Mouse (Mus musculus) limb, embryonic 13.5 days (tissue): ENCODE data around the gene Sumo1. TPM values are rescaled to one million over a fixed set of nuclear protein-coding genes. Genes with fewer than 3 reads are reported as not detected.
"Not testable (repeated sequence)": the region's sequence is repeated elsewhere in the genome, so short reads cannot be mapped to it uniquely, and the experiment has no call there.

Experiments used
- ATAC-seq: fragments of 200-750 bp; cut with Nextera tagmentation; 2 replicates; pipeline ENCODE4 v1.8.0; 2017; ENCODE audit warnings: low read depth, moderate number of reproducible peaks, moderate TSS enrichment; ENCODE audit not compliant: low FRiP score
- H3K27ac ChIP-seq: fragments of 300-500 bp; sonication (generic); 2 replicates; pipeline ENCODE4 v1.5.1; 2015; ENCODE audit warnings: inconsistent platforms, mild to moderate bottlenecking, moderate library complexity
- H3K27me3 ChIP-seq: fragments of 300-500 bp; sonication (generic); 2 replicates; pipeline ENCODE4 v1.6.1; 2015; ENCODE audit warnings: mild to moderate bottlenecking, inconsistent platforms
- H3K36me3 ChIP-seq: fragments of 300-500 bp; sonication (generic); 2 replicates; pipeline ENCODE4 v1.6.1; 2015; ENCODE audit warnings: inconsistent platforms, mild to moderate bottlenecking, moderate library complexity
- H3K4me1 ChIP-seq: fragments of 300-500 bp; sonication (generic); 2 replicates; pipeline ENCODE4 v1.6.1; 2015; ENCODE audit warnings: inconsistent platforms
- H3K4me2 ChIP-seq: fragments of 300-500 bp; sonication (generic); replicated peaks from 2 replicates; pipeline ENCODE4 v1.6.1; 2015; ENCODE audit warnings: inconsistent platforms, mild to moderate bottlenecking, moderate library complexity
- H3K4me3 ChIP-seq: fragments of 300-500 bp; sonication (generic); 2 replicates; pipeline ENCODE4 v1.5.1; 2015; ENCODE audit warnings: moderate library complexity, mild to moderate bottlenecking, inconsistent platforms
- H3K9ac ChIP-seq: fragments of 300-500 bp; sonication (generic); 2 replicates; pipeline ENCODE4 v1.6.1; 2015; ENCODE audit warnings: mild to moderate bottlenecking, inconsistent platforms
- H3K9me3 ChIP-seq: fragments of 300-500 bp; sonication (generic); 2 replicates; pipeline ENCODE4 v1.6.1; 2016; ENCODE audit warnings: inconsistent platforms
- WGBS: fragments of 180-500 bp; shearing (Covaris S2); methylation state at CpG from one replicate; pipeline ENCODE4 v1.1.7; 2015; 5-methylcytosine and 5-hydroxymethylcytosine counted together
- polyA plus RNA-seq: library from polyadenylated mRNA; unstranded; fragments of >200 nt; fragmentation: Nextera tagmentation; extraction: Ambion mirVana; gene quantifications from 2 replicates; pipeline ENCODE4 v1.2.1, GENCODE M21; 2015

Gene Sumo1
- polyA plus RNA-seq, 1 experiment from 2014 or later, result 474 TPM

DNA sequence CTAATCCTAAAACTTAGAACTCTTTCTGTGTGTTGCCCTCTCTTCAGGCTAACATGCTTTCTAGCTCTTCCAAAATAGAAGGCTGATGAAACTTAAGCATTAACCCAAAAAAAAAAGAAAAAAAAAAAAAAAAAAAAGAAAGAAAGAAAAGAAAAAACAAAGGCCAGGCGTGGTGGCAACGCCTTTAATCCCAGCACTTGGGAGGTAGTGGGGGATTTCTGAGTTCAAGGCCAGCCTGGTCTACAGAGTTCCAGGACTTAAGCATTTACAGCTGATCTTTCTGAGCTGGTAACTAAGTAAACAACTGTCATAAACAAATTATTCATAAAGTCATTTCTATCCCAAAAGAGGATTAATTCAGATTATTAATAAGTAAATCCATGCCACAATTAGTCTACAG lies 1.8 kb downstream of the Sumo1 start:
- peak overlapping the region; percentile 54; the same call in 1 of the 2 replicates for H3K9ac ChIP-seq
- no peak overlapping the region for H3K27ac ChIP-seq
- H3K4me2 ChIP-seq, result peak overlapping the region; percentile 85
- H3K36me3 ChIP-seq, result peaks cover 2% of the 10 kb centered on the region; the same call in 1 of the 2 replicates
- no peaks in the 10 kb centered on the region for H3K27me3 ChIP-seq
- WGBS, result 81% methylated on average over 2 of the region's 2 CpGs
- H3K4me3 ChIP-seq, result peak overlapping the region; percentile 99
- ATAC-seq, result no peak
- H3K4me1 ChIP-seq, result peaks cover 26% of the 10 kb centered on the region
- H3K9me3 ChIP-seq, result no peaks in the 10 kb centered on the region

DNA sequence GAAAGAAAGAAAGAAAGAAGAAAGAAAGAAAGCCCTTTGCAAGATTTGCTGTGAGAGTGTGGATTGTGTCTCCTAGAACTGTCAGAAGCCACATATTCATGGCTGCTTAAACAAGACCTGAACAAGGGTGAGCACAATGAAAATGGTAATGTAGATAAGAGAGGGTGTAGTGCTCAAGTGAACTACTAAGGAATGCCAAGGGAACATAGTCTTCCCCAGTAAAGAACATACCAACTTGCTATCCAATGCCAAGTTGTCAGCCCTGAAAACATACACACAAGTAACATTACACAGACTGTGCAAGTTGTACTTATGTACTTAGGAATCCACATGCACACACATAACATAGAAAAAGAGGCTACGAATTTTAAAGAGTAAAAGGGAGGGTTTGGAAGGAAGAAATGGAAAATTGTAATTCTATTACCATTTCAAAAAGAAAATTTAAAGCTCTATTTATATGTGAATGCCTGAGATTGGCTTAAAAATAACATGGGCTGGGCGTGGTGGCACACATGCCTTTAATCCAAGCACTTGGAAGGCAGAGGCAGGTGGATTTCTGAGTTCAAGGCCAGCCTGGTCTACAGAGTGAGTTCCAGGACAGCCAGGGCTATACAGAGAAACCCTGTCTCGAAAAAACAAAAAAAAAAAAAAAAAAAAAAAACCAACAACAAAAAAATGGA lies 7.0 kb downstream of the Sumo1 start:
- no peak for ATAC-seq

DNA sequence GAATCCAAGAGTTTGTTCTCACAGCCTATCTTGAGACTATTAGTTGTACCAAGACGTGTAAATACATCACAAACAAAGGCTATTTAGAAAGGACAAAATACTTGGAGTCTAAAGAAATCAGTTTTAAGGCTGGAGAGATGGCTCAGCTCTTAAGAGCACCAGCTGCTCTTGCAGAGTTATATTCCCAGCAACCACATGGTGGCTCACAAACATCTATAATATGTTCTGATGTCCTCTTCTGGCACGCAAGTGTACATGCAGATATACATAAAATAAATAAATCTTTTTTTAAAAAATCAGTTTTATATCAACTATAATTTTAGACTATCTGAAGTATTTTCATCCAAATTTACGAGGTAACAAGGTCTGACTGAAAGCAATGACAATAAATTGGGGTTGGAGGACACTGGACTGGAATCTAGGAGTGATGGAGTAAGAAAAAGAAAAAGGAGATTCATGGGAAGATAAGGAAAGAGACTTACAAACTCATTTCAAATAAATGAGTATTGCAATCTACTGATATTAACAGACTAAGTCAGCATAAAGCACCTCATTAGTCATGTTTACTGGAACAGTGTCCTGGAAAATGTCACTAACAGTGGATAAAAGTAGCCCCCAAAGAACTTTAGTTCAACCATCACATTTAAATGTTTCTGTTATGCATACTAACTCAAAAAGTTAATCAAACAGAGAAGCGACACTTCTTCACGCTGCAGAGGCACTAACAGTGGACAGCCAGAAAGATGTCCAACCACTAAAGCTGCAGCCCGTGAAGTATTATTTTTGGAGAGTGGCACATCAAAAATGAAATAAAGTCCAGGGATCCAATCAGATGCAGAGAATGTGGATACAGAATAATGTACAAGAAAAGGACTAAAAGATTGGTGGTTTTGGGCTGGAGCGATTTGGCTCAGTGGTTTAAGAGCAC lies 14.1 kb downstream of the Sumo1 start:
- no peak overlapping the region for H3K4me3 ChIP-seq

More for the DNA sequence above, 7.0 kb downstream of the Sumo1 start:
- Histone ChIP-seq H3K27ac (no peak overlapping the region), H3K4me1 (peaks cover 9% of the 10 kb centered on the region), H3K4me3 (no peak overlapping the region), H3K36me3 (peaks cover 7% of the 10 kb centered on the region; the same call in 1 of the 2 replicates), H3K9ac (no peak overlapping the region), H3K4me2 (no peak overlapping the region), H3K9me3 (no peaks in the 10 kb centered on the region), H3K27me3 (no peaks in the 10 kb centered on the region)
- 87% methylated on average over 3 of the region's 3 CpGs for WGBS

DNA sequence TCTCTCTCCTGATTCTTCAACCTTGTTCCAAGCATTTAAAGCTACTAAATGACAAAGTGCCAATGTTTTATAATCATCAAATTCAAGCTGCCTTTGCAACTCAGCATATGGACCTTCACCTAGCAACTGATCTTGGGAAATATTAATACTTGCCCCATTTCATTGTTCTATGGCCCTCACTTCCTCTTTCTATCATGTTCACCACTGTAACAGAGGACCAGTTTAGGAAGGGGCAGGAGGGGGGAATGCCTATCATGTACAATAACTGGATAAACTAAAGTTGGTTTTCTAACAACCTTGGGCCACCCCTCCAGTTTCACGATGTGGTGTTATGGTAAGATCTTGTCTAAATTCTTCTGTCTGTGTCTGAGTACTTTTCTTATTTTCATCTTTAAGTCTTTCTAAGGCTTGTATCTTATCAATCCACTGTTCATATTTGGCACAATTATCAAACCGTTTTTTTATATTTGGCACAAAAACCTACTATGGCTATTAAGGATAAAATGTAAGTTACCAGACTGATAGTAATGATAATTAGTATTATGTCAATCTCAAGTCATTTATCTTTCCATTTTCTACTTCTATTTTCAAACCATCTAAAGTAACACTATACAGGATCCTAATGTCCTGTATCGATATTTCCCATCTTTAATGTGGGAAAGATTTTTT lies 17.3 kb downstream of the Sumo1 start:
- no peak overlapping the region for H3K4me3 ChIP-seq
- no peaks in the 10 kb centered on the region for H3K4me1 ChIP-seq
- ATAC-seq, result no peak
- no peaks in the 10 kb centered on the region for H3K27me3 ChIP-seq
- no peak overlapping the region for H3K27ac ChIP-seq
- no peak overlapping the region for H3K9ac ChIP-seq
- no peak overlapping the region for H3K4me2 ChIP-seq
- no peaks in the 10 kb centered on the region for H3K9me3 ChIP-seq
- 95% methylated on average over 3 of the region's 3 CpGs for WGBS
- H3K36me3 ChIP-seq, result peaks cover 39% of the 10 kb centered on the region

More for the DNA sequence above, 14.1 kb downstream of the Sumo1 start:
- Histone ChIP-seq H3K4me1 (no peaks in the 10 kb centered on the region), H3K9ac (no peak overlapping the region), H3K27me3 (no peaks in the 10 kb centered on the region), H3K4me2 (no peak overlapping the region), H3K27ac (no peak overlapping the region), H3K36me3 (peaks cover 30% of the 10 kb centered on the region), H3K9me3 (no peaks in the 10 kb centered on the region)
- no peak for ATAC-seq
- 93% methylated on average over 7 of the region's 7 CpGs for WGBS

DNA sequence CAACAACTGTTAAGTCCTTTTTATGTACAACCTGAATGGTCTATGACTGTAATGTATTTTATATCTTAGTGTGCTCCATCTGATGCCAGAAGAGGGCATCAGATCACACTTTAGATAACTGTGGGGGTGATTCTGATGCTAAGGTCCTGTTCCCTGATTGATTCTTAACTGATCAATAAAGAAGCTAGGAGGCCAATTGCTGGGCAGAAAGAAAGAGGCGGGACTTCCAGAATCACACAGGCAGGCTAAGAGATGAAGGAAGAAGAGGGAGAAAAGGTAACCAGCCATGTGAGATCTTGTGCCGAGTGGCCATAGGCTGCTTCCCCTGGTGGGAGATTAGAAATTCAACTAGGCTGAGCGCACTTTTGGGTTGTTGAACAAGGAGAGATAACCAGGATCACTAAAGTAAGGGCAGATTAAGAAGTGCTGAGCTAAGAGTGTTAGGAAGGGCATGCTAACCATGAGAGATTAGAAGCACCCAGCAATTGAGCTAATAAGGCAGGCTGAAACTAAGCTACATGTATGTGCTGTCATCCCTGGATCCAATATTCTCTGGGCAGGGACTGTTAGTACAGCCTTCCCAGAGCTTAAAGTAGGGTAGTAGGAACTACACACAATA lies 19.3 kb downstream of the Sumo1 start:
- H3K4me2 ChIP-seq, result no peak overlapping the region
- no peaks in the 10 kb centered on the region for H3K4me1 ChIP-seq
- no peak overlapping the region for H3K4me3 ChIP-seq
- no peak overlapping the region for H3K27ac ChIP-seq
- H3K9ac ChIP-seq, result no peak overlapping the region
- H3K36me3 ChIP-seq, result peaks cover 56% of the 10 kb centered on the region
- H3K27me3 ChIP-seq, result no peaks in the 10 kb centered on the region
- 99% methylated on average over 3 of the region's 3 CpGs for WGBS
- H3K9me3 ChIP-seq, result no peaks in the 10 kb centered on the region
- no peak for ATAC-seq

DNA sequence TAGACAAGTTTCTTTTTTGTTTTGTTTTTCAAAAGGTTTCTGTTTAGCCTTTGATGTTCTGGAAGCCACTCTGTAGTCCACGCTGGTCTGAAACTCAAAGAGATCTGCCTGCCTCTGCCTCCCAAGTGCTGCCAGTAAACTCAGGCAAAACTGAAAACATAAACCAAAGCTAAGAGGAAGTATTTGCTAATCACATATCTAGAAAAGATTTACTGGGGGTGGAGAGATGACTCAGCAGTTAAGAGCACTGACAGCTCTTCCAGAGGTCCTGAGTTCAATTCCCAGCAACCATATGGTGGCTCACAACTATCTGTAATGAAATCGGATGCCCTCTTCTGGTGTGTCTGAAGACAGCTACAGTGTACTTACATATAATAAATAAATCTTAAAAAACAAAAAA lies 24.1 kb downstream of the Sumo1 start:
- WGBS, result 91% methylated on average over 2 of the region's 2 CpGs
- H3K27ac ChIP-seq, H3K9ac ChIP-seq: not testable (repeated sequence)

DNA sequence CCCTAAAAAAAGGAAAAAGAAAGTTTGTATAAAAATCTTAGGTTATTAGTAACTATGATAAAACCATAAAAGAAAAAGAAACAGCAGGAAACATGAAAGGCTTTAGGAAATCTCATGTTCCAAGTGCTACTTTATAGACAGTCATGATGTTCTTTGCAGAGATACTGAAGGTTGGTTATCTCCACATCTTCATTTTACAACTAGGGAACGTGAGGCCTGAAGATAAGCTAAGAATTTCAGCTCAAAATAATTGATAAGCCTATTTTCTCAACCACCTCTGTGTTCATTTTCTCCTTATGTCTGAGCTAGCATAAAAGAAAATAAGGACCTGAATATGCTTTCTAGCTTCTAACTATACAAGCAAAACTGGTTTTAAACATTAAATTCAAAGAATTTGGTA lies 28.1 kb downstream of the Sumo1 start:
- ATAC-seq, result no peak
- 89% methylated on average over 1 of the region's 1 CpGs for WGBS
- H3K4me1 ChIP-seq, result no peaks in the 10 kb centered on the region
- H3K9ac ChIP-seq, result no peak overlapping the region
- no peaks in the 10 kb centered on the region for H3K9me3 ChIP-seq
- H3K27ac ChIP-seq, result no peak overlapping the region
- no peak overlapping the region for H3K4me2 ChIP-seq
- H3K27me3 ChIP-seq, result no peaks in the 10 kb centered on the region
- peaks cover 41% of the 10 kb centered on the region for H3K36me3 ChIP-seq
- no peak overlapping the region for H3K4me3 ChIP-seq

More for the DNA sequence above, 24.1 kb downstream of the Sumo1 start:
- peaks cover 48% of the 10 kb centered on the region for H3K36me3 ChIP-seq
- H3K9me3 ChIP-seq, H3K4me1 ChIP-seq, H3K4me2 ChIP-seq, ATAC-seq, H3K27me3 ChIP-seq, H3K4me3 ChIP-seq: not testable (repeated sequence)

DNA sequence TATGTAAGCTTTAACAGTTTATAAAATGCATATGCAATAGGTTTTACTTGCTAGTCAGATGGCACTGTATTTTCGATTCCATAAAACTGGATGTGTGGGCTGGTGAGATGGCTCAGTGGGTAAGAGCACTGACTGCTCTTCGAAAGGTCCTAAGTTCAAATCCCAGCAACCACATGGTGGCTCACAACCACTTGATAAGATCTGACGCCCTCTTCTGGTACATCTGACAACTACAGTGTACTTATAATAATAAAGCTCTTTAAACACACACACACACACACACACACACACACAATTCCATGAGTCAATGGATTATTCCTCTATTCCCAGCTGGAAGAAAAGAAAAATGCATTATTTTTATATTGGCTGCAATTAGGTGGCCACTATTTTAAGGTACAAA lies 32.3 kb downstream of the Sumo1 start:
- Histone ChIP-seq H3K27ac (no peak overlapping the region), H3K9ac (no peak overlapping the region), H3K27me3 (no peaks in the 10 kb centered on the region), H3K9me3 (no peaks in the 10 kb centered on the region), H3K4me3 (no peak overlapping the region), H3K36me3 (peaks cover 25% of the 10 kb centered on the region), H3K4me1 (peaks cover 9% of the 10 kb centered on the region), H3K4me2 (no peak overlapping the region)
- 78% methylated on average over 3 of the region's 3 CpGs for WGBS
- no peak for ATAC-seq

DNA sequence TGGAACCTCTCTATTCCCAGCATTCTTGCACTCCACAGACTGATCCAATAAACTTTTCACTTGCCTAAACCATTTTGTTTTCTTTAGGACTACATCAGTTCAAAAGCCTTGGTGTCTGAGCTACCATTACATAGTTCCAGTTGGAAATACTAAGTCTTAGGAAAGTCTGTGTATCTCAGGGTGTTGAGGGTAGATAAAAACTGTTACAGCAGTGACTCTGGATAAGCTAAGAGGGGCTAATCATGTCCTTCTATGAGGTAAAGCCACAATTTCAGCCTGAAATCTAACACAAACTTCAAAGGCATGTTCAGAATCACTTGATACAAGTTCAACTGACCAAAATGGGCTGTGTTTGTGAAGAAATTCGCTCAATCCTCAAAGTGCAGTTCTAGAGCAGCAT lies 34.3 kb downstream of the Sumo1 start:
- Histone ChIP-seq H3K36me3 (peaks cover 13% of the 10 kb centered on the region), H3K27me3 (no peaks in the 10 kb centered on the region), H3K4me1 (peaks cover 14% of the 10 kb centered on the region), H3K27ac (no peak overlapping the region), H3K4me2 (no peak overlapping the region), H3K9me3 (no peaks in the 10 kb centered on the region), H3K9ac (no peak overlapping the region), H3K4me3 (no peak overlapping the region)
- WGBS, result 75% methylated on average over 1 of the region's 1 CpGs
- no peak for ATAC-seq

DNA sequence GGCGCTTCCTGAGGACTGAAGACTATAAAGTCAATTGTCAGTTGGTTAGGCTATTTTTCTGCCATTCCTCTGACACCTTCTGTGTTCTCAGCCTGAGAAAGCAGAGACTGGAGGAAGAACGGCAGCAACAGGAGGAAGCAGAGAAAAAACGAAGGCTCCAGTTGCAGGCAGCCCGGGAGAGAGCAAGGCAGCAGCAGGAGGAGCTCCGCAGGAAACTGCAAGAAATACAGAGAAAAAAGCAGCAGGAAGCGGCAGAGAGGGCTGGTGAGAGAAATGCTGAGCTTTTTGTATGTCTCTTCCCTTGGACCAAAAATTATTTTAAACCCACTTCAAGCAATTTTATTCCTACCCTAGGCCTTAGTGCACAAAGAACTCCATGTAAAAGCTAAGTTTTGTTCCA lies 37.6 kb downstream of the Sumo1 start:
- no peak for ATAC-seq
- WGBS, result 15% methylated on average over 6 of the region's 6 CpGs
- Histone ChIP-seq H3K36me3 (no peaks in the 10 kb centered on the region), H3K4me2 (peak overlapping the region; percentile 38), H3K9ac (peak overlapping the region; percentile 58), H3K27me3 (no peaks in the 10 kb centered on the region), H3K4me1 (peaks cover 14% of the 10 kb centered on the region), H3K27ac (peak overlapping the region; percentile 65; the same call in 1 of the 2 replicates), H3K9me3 (no peaks in the 10 kb centered on the region), H3K4me3 (no peak overlapping the region)

DNA sequence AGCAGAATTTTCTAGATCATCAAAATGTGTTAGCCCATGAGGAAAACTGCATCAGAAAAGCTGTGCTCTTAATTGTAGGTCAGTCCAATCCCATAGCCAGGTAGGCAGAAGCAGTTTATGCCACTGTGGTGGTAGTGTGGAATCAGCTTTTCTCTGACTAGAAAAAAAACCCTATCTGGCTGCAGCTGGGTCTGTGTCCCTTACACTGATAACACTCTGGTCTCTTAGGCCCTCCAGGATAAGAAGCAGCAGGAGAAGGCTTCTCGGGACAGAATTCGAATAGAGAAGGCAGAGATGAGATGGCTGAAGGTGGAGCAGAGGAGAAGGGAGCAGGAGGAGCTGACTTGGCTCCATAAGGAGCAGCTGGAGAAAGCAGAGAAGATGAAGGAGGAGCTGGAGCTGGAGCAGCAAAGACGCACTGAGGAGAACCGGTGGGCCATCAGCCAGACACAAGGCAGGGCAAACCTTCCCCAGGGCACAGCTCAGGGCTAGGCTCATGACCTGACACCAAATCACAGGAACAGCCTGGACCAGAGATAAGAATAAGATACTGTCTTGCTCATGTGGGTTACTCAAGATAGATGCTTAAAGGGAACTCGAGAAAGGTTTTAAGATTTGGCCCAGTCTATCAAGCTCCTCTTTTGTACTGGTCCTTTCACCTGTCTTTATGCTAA lies 38.5 kb downstream of the Sumo1 start:
- H3K9me3 ChIP-seq, result no peaks in the 10 kb centered on the region
- no peak overlapping the region for H3K9ac ChIP-seq
- H3K4me1 ChIP-seq, result peaks cover 14% of the 10 kb centered on the region
- H3K27ac ChIP-seq, result no peak overlapping the region
- H3K4me2 ChIP-seq, result no peak overlapping the region
- 82% methylated on average over 5 of the region's 5 CpGs for WGBS
- H3K4me3 ChIP-seq, result no peak overlapping the region
- no peaks in the 10 kb centered on the region for H3K27me3 ChIP-seq
- no peaks in the 10 kb centered on the region for H3K36me3 ChIP-seq
- no peak for ATAC-seq
